Mouse (Mus musculus): ENCODE measurements around the gene Snx33.

GRCm38 (mm10) chr9:56913991-56914390 is 14.2 kb downstream of the Snx33 start:
- TF ChIP-seq CTCF (IDR thresholded peaks at IDR 0.05) (no peak), EP300 (IDR thresholded peaks at IDR 0.05) (no peak)
